Mouse (Mus musculus) MEL (cell line): ENCODE results near the gene Gtdc1. TPM values are rescaled to one million over a fixed set of nuclear protein-coding genes. Genes with fewer than 3 reads are reported as not detected.

Experiments used
- DNase-seq: peaks from one replicate; pipeline ENCODE4 v3.0.0; 2011; ENCODE audit warnings: low read depth, low spot score
- H3K27ac ChIP-seq: 2 replicates; pipeline ENCODE4 v1.5.1; 2012; ENCODE audit warnings: low read depth, mild to moderate bottlenecking, control low read depth, low read length, moderate library complexity; ENCODE audit not compliant: control insufficient read depth
- H3K27me3 ChIP-seq, 2 experiments: fragments of 150-350 bp in 1 of 2; sonication (generic) in 1 of 2; 2 replicates each; pipeline ENCODE4 v1.6.1; 2012; ENCODE audit warnings: low read length in 2 of 2, mild to moderate bottlenecking in 2 of 2, improper control_type of control experiment in 1 of 2, moderate library complexity in 1 of 2; ENCODE audit not compliant: insufficient read depth in 2 of 2, control insufficient read depth in 1 of 2
- H3K36me3 ChIP-seq, 2 experiments: 2 replicates each; pipeline ENCODE4 v1.6.1; 2012 to 2014; ENCODE audit warnings: low read length in 2 of 2, improper control_type of control experiment in 1 of 2, inconsistent platforms in 1 of 2, mild to moderate bottlenecking in 1 of 2; ENCODE audit not compliant: insufficient read depth in 2 of 2, control insufficient read depth in 1 of 2
- H3K4me1 ChIP-seq, 2 experiments: fragments of 150-350 bp in 1 of 2; sonication (generic) in 1 of 2; 2 replicates each; pipeline ENCODE4 v1.6.1; 2012; ENCODE audit warnings: low read length in 2 of 2, improper control_type of control experiment in 1 of 2, mild to moderate bottlenecking in 1 of 2; ENCODE audit not compliant: insufficient read depth in 2 of 2, control insufficient read depth in 1 of 2
- H3K4me3 ChIP-seq, 2 experiments: fragments of 150-350 bp in 1 of 2; sonication (generic) in 1 of 2; 2 replicates each; pipeline ENCODE4 v1.5.1; 2012; ENCODE audit warnings: low read depth in 2 of 2, low read length in 2 of 2, mild to moderate bottlenecking in 2 of 2, moderate library complexity in 2 of 2, control low read depth in 1 of 2, improper control_type of control experiment in 1 of 2; ENCODE audit not compliant: control insufficient read depth in 1 of 2, insufficient read depth in 1 of 2
- H3K79me2 ChIP-seq: 2 replicates; pipeline ENCODE4 v1.6.1; 2012; ENCODE audit warnings: mild to moderate bottlenecking, low read length, moderate library complexity; ENCODE audit not compliant: control insufficient read depth, poor library complexity, insufficient read depth
- H3K9ac ChIP-seq: 2 replicates; pipeline ENCODE4 v1.6.1; 2012; ENCODE audit warnings: low read depth, mild to moderate bottlenecking, control low read depth, low read length, moderate library complexity; ENCODE audit not compliant: control insufficient read depth, poor library complexity, severe bottlenecking
- H3K9me3 ChIP-seq: fragments of 150-350 bp; sonication (generic); replicated peaks from 2 replicates; pipeline ENCODE4 v1.6.1; 2012; ENCODE audit warnings: mild to moderate bottlenecking, low read length, improper control_type of control experiment, moderate library complexity; ENCODE audit not compliant: insufficient read depth
- BHLHE40 ChIP-seq: IDR thresholded peaks from 2 replicates; pipeline ENCODE4 v1.6.1; 2012; ENCODE audit warnings: low read depth, mild to moderate bottlenecking, inconsistent platforms, low read length, improper control_type of control experiment, borderline replicate concordance
- CHD1 ChIP-seq: IDR thresholded peaks from 2 replicates; pipeline ENCODE4 v1.6.1; 2012; ENCODE audit warnings: low read depth, mild to moderate bottlenecking, inconsistent platforms, low read length, improper control_type of control experiment
- CHD2 ChIP-seq: IDR thresholded peaks from 2 replicates; pipeline ENCODE4 v1.6.1; 2011; ENCODE audit warnings: low read length, improper control_type of control experiment
- CTCF ChIP-seq, 3 experiments: IDR thresholded peaks in 2 of 3; conservative IDR thresholded peaks in 1 of 3; 2 replicates each; pipeline ENCODE4 v1.5.1; 2011 to 2012; ENCODE audit warnings: low read length in 3 of 3, low read depth in 2 of 3, mild to moderate bottlenecking in 2 of 3, improper control_type of control experiment in 1 of 3, inconsistent platforms in 1 of 3, mixed read lengths in 1 of 3, moderate library complexity in 1 of 3; ENCODE audit not compliant: control insufficient read depth in 1 of 3, insufficient read depth in 1 of 3, poor library complexity in 1 of 3, severe bottlenecking in 1 of 3
- E2F4 ChIP-seq: IDR thresholded peaks from 2 replicates; pipeline ENCODE4 v1.6.1; 2011; ENCODE audit warnings: low read depth, low read length, improper control_type of control experiment, borderline replicate concordance
- EP300 ChIP-seq, 2 experiments: IDR thresholded peaks; 2 replicates each; pipeline ENCODE4 v1.6.1; 2011; ENCODE audit warnings: improper control_type of control experiment in 2 of 2, low read length in 2 of 2, low read depth in 1 of 2, mild to moderate bottlenecking in 1 of 2
- ETS1 ChIP-seq: IDR thresholded peaks from 2 replicates; pipeline ENCODE4 v1.6.1; 2012; ENCODE audit warnings: low read depth, mild to moderate bottlenecking, inconsistent platforms, low read length, improper control_type of control experiment, moderate library complexity
- GABPA ChIP-seq: IDR thresholded peaks from 2 replicates; pipeline ENCODE4 v1.6.1; 2012; ENCODE audit warnings: low read depth, mild to moderate bottlenecking, inconsistent platforms, low read length, improper control_type of control experiment, moderate library complexity
- GATA1 ChIP-seq: IDR thresholded peaks from 2 replicates; pipeline ENCODE4 v1.6.1; 2011; ENCODE audit warnings: low read depth, low read length, improper control_type of control experiment
- HCFC1 ChIP-seq: IDR thresholded peaks from 2 replicates; pipeline ENCODE4 v1.6.1; 2012; ENCODE audit warnings: low read depth, mild to moderate bottlenecking, inconsistent platforms, low read length, improper control_type of control experiment, moderate library complexity
- JUND ChIP-seq: IDR thresholded peaks from 2 replicates; pipeline ENCODE4 v1.6.1; 2011; ENCODE audit warnings: low read depth, mild to moderate bottlenecking, improper control_type of control experiment, low read length
- MAFK ChIP-seq: IDR thresholded peaks from 2 replicates; pipeline ENCODE4 v1.6.1; 2011; ENCODE audit warnings: low read depth, mild to moderate bottlenecking, low read length, improper control_type of control experiment, borderline replicate concordance
- MAX ChIP-seq: IDR thresholded peaks from 2 replicates; pipeline ENCODE4 v1.6.1; 2011; ENCODE audit warnings: low read length, improper control_type of control experiment
- MEF2A ChIP-seq: IDR thresholded peaks from 2 replicates; pipeline ENCODE4 v1.6.1; 2014; ENCODE audit warnings: low read depth, mild to moderate bottlenecking, inconsistent platforms, low read length, improper control_type of control experiment; ENCODE audit not compliant: poor library complexity, insufficient replicate concordance, severe bottlenecking; ENCODE audit errors: extremely low read depth
- MYB ChIP-seq: IDR thresholded peaks from 2 replicates; pipeline ENCODE4 v1.6.1; 2011; ENCODE audit warnings: mild to moderate bottlenecking, low read depth, low read length, improper control_type of control experiment
- MYC ChIP-seq: IDR thresholded peaks from 2 replicates; pipeline ENCODE4 v1.6.1; 2011; ENCODE audit warnings: low read depth, mild to moderate bottlenecking, low read length, improper control_type of control experiment, moderate library complexity
- NELFE ChIP-seq: IDR thresholded peaks from 2 replicates; pipeline ENCODE4 v1.6.1; 2011; ENCODE audit warnings: low read depth, low read length, improper control_type of control experiment
- POLR2AphosphoS5 ChIP-seq: IDR thresholded peaks from 2 replicates; pipeline ENCODE4 v1.6.1; 2012; ENCODE audit warnings: low read depth, borderline replicate concordance, mild to moderate bottlenecking, inconsistent platforms, low read length, moderate library complexity, mixed read lengths
- RAD21 ChIP-seq: IDR thresholded peaks from 2 replicates; pipeline ENCODE4 v1.6.1; 2011; ENCODE audit warnings: mild to moderate bottlenecking, low read depth, low read length, improper control_type of control experiment
- RCOR1 ChIP-seq: IDR thresholded peaks from 2 replicates; pipeline ENCODE4 v1.6.1; 2012; ENCODE audit warnings: low read depth, mild to moderate bottlenecking, inconsistent platforms, low read length, improper control_type of control experiment
- SMC3 ChIP-seq: IDR thresholded peaks from 2 replicates; pipeline ENCODE4 v1.6.1; 2011; ENCODE audit warnings: low read depth, low read length, improper control_type of control experiment
- TAL1 ChIP-seq: IDR thresholded peaks from 2 replicates; pipeline ENCODE4 v1.6.1; 2012; ENCODE audit warnings: mild to moderate bottlenecking, inconsistent platforms, low read length, moderate library complexity, mixed read lengths
- TBP ChIP-seq: IDR thresholded peaks from 2 replicates; pipeline ENCODE4 v1.8.0; 2011; ENCODE audit warnings: low read depth, low read length, improper control_type of control experiment
- TCF12 ChIP-seq: IDR thresholded peaks from 2 replicates; pipeline ENCODE4 v1.6.1; 2014; ENCODE audit warnings: low read depth, mild to moderate bottlenecking, inconsistent platforms, low read length, improper control_type of control experiment, moderate library complexity
- UBTF ChIP-seq: IDR thresholded peaks from 2 replicates; pipeline ENCODE4 v1.6.1; 2012; ENCODE audit warnings: low read depth, mild to moderate bottlenecking, inconsistent platforms, low read length, improper control_type of control experiment, moderate library complexity, borderline replicate concordance; ENCODE audit not compliant: insufficient read depth
- USF1 ChIP-seq: IDR thresholded peaks from 2 replicates; pipeline ENCODE4 v1.6.1; 2014; ENCODE audit warnings: low read depth, mild to moderate bottlenecking, inconsistent platforms, low read length, improper control_type of control experiment, moderate library complexity
- ZKSCAN1 ChIP-seq: IDR thresholded peaks from 2 replicates; pipeline ENCODE4 v1.6.1; 2012; ENCODE audit warnings: low read depth, mild to moderate bottlenecking, inconsistent platforms, low read length, improper control_type of control experiment, moderate library complexity
- ZMIZ1 ChIP-seq: IDR thresholded peaks from 2 replicates; pipeline ENCODE4 v1.6.1; 2012; ENCODE audit warnings: low read depth, mild to moderate bottlenecking, inconsistent platforms, low read length, improper control_type of control experiment, moderate library complexity
- polyA plus RNA-seq, 2 experiments: library from polyadenylated mRNA; stranded (reverse) in 1 of 2; unstranded in 1 of 2; fragments of >175 nt in 1 of 2; fragments of >200 nt in 1 of 2; gene quantifications; 2 replicates each; pipeline versions ENCODE4 v1.2.1 to v1.2.4; 2012; ENCODE audit warnings: low replicate concordance in 2 of 2, low read depth in 1 of 2; ENCODE audit not compliant: insufficient read length in 2 of 2, insufficient read depth in 1 of 2, missing spikeins in 1 of 2
- total RNA-seq: library from RNA; depleted of rRNA; stranded (reverse); fragments of 300-350 nt; gene quantifications from 2 replicates; pipeline ENCODE4 v1.2.3, GENCODE M21; 2012

Gtdc1 gene
- total and polyA plus RNA-seq, 3 experiments, result 7.2 to 14.3 TPM; not detected in 1

- no peak for TF ChIP-seq CTCF (IDR thresholded peaks at IDR 0.05 in 2 of 3, conservative IDR thresholded peaks at IDR 0.05 in 1 of 3; ENCODE audit: control insufficient read depth in 1 of 3, insufficient read depth in 1 of 3, low read depth in 2 of 3, low read length in 3 of 3, poor library complexity in 1 of 3, severe bottlenecking in 1 of 3)
- TF ChIP-seq, all 39 proteins: peak for 8
These were observed 41.8 kb upstream of the Gtdc1 start (continued) for GRCm38 (mm10) chr2:44969226-44969625.

DNA sequence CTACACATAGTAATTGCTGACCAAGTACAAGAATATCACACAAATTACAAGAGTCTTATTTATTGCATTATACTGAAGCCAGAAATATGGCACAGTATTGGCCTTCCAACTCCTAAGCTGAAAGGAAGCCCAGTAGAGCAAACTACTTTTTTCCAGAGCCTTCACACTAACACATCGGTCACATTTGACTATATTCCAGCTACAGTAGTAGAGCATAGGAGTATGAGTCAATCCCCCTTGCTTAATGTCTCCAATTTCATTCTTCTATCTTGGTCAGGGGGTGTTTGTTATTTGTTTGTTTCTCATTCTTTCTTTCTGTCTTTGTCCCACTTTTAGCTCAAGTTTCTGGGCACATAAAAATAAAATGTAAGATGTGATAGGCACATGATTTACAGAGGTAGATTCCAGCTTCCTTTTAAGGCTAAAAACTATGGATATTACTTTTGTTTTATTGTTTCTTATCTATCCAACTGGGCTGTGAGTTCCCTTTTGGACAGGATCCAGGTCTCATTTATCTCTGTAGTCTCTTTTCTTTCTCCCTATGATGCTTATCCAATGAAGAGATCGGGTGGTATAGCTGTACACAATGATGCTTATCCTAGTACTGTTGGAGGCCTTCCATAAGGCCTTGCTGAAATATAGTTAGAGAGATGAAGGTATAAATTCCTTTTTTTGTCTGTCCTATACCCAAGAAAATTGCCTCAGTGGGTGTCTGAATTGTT is 38.5 kb upstream of the Gtdc1 start:
- no peaks in the 10 kb centered on the region for H3K79me2 ChIP-seq
- peaks cover 0 to 57% of the 10 kb centered on the region in 2 experiments; a peak in 2 of 4 replicates for H3K36me3 ChIP-seq
- DNase-seq, result peak; percentile 45
- no peaks in the 10 kb centered on the region for H3K9me3 ChIP-seq
- no peak overlapping the region for H3K27ac ChIP-seq
- no peak overlapping the region for H3K9ac ChIP-seq
- no peak overlapping the region for H3K4me3 ChIP-seq
- TF ChIP-seq MEF2A (no peak), ETS1 (peak; percentile 75), HCFC1 (no peak), MYC (no peak), BHLHE40 (no peak), JUND (no peak), CHD2 (no peak), ZKSCAN1 (no peak), TCF12 (peak; percentile 57), RCOR1 (peak; percentile 78), GABPA (no peak), CHD1 (no peak), SMC3 (no peak), NELFE (no peak), POLR2AphosphoS5 (no peak), MYB (no peak), TAL1 (no peak), MAFK (no peak), RAD21 (no peak), TBP (no peak), MAX (no peak), E2F4 (no peak), GATA1 (peak; percentile 80), USF1 (no peak), UBTF (no peak), ZMIZ1 (no peak), EP300 (IDR thresholded peaks at IDR 0.05; ENCODE audit: low read depth in 1 of 2, low read length in 2 of 2) (peak; percentile 73; a peak in 3 of 4 replicates)
- H3K27me3 ChIP-seq, result no peaks in the 10 kb centered on the region
- peaks cover 35 to 37% of the 10 kb centered on the region in 2 experiments for H3K4me1 ChIP-seq
